Mouse (Mus musculus): ENCODE results near the gene Rorb. TPM values are rescaled to one million over a fixed set of nuclear protein-coding genes. Genes with fewer than 3 reads are reported as not detected.
A peak's percentile ranks its signal among the peaks of the same experiment; 100 is the strongest.

The Rorb gene
- polyA plus RNA-seq, 1 experiment from 2014 or later, result 19.7 TPM

DNA sequence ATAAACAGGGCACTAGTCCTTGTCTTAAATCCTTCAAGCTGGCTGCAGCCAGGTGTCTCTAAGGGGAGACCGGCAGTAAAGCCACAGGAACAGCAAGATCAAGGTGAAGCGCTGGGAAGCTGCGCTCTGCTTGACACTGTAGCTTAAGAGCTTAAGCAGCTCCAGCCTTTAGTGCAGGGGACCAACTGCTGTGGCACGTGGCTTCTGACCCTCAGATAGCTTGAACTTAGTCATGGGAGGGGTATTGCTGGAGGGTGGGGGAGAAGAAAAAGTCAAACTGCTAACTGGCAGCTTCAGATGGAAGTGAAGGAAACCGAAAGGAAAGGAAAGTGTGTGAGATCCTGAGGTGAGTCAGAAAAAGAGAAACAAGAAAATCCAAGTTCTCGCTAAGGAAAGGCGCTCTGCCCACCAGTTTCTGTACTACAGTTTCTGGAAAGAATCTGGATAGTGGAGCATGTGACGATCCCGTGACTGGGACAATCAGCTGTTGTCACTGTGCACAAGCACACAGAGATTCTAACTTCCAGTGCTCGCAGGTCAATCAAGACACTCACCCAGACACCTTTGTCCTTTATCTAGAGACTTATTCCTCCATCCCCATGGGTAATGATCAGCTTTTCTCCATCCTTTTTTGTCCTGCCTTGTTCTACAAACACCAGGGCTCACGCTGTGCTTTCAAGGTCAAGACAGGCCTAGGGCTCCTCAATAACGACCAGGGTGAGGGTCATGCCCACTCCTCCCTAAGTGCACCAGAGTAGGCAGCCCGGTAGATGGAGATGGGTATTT lies 2.2 kb downstream of the Rorb start:
- ATAC-seq, result no peak
- no peak overlapping the region for H3K27ac ChIP-seq (ENCODE audit: low read length)
- H3K9ac ChIP-seq (replicated peaks; ENCODE audit: low read depth, low read length), result 0 out of 2 replicates have a peak overlapping the region, but pooled peaks have one; percentile 1
- H3K36me3 ChIP-seq (ENCODE audit: control insufficient read depth, insufficient read depth), result no peaks in the 10 kb centered on the region
- WGBS, result 41% methylated on average over 13 of the region's 13 CpGs
- no peaks in the 10 kb centered on the region for H3K9me3 ChIP-seq (ENCODE audit: control insufficient read depth, low read length)
- peak overlapping the region; percentile 94 for H3K4me2 ChIP-seq (ENCODE audit: low read length)
- H3K27me3 ChIP-seq (replicated peaks; ENCODE audit: control insufficient read depth, insufficient read depth, low read length), result no peaks in the 10 kb centered on the region; the same call in 1 of the 2 replicates
- H3K4me1 ChIP-seq (replicated peaks; ENCODE audit: control insufficient read depth, insufficient read depth, low read length), result peaks cover 18% of the 10 kb centered on the region
- peak overlapping the region; percentile 64 for H3K4me3 ChIP-seq (replicated peaks; ENCODE audit: low read length)

DNA sequence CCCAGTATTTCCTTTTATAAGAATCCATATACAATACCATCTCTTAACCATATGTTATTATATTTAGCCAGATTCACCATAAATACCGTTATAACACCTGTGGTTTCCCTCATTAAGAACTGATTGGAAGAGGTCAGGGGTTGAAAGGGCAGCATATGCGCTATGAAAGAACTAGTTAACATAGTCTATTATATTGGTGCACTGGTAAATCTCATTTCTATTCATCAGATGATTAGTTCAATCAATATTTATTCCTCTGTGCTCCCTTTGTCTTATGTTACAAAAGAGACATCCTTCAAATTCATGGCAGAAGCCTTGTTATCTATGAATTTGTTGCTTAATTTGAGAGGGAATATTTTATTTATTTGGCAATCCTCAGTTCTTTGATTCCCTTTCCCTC lies 6.4 kb downstream of the Rorb start:
- Histone ChIP-seq H3K9ac (replicated peaks; ENCODE audit: low read depth, low read length) (no peak overlapping the region), H3K4me3 (replicated peaks; ENCODE audit: low read length) (no peak overlapping the region), H3K4me2 (ENCODE audit: low read length) (no peak overlapping the region), H3K27me3 (replicated peaks; ENCODE audit: control insufficient read depth, insufficient read depth, low read length) (no peaks in the 10 kb centered on the region; the same call in 1 of the 2 replicates), H3K27ac (ENCODE audit: low read length) (no peak overlapping the region), H3K9me3 (ENCODE audit: control insufficient read depth, low read length) (no peaks in the 10 kb centered on the region), H3K36me3 (ENCODE audit: control insufficient read depth, insufficient read depth) (no peaks in the 10 kb centered on the region), H3K4me1 (replicated peaks; ENCODE audit: control insufficient read depth, insufficient read depth, low read length) (peaks cover 10% of the 10 kb centered on the region)
- ATAC-seq, result no peak
- WGBS, result 72% methylated on average over 2 of the region's 2 CpGs

DNA sequence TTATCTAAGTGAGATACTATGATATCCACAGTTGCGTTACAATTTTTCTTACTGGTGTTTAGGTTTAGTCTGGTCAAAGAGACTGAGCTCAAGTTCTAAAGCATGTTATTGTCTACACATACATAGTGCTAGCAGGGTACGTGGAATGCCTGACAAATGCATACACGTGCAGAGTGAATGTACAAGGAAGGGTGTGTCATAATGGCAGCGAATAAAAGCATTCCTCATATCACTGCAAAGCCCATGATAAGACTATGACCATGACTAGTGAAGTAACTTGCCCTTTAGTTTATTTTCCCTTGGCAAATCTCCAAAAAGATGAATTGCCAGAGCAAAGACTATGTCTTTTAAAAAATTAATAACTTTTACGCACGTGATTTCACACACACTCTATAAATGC lies 13.8 kb downstream of the Rorb start:
- no peak for ATAC-seq
- Histone ChIP-seq H3K36me3 (ENCODE audit: control insufficient read depth, insufficient read depth) (no peaks in the 10 kb centered on the region), H3K27ac (ENCODE audit: low read length) (no peak overlapping the region), H3K9me3 (ENCODE audit: control insufficient read depth, low read length) (no peaks in the 10 kb centered on the region), H3K4me1 (replicated peaks; ENCODE audit: control insufficient read depth, insufficient read depth, low read length) (no peaks in the 10 kb centered on the region), H3K27me3 (replicated peaks; ENCODE audit: control insufficient read depth, insufficient read depth, low read length) (no peaks in the 10 kb centered on the region), H3K4me2 (ENCODE audit: low read length) (no peak overlapping the region), H3K4me3 (replicated peaks; ENCODE audit: low read length) (no peak overlapping the region), H3K9ac (replicated peaks; ENCODE audit: low read depth, low read length) (no peak overlapping the region)
- WGBS, result 94% methylated on average over 6 of the region's 6 CpGs

DNA sequence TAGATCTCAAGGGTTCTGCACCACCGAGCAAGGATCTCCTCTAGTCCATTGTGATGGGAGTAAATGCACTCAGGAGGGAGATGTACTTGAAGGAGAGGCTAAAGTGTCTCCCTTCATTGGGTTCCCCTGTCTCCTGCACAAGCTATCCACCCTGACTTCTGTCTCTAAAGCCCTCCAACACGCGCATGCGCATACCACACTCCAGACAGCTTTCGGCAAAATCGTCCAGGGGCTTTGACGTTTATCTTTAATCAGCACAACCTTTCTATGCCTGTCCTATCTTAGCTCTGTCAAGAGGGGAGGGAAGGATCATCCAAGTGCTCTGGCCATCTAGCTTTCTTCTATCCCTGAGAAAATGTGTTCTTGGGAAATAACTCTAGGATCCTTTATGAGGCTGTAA lies 21.6 kb downstream of the Rorb start:
- Histone ChIP-seq H3K4me1 (replicated peaks; ENCODE audit: control insufficient read depth, insufficient read depth, low read length) (no peaks in the 10 kb centered on the region), H3K4me2 (ENCODE audit: low read length) (no peak overlapping the region), H3K4me3 (replicated peaks; ENCODE audit: low read length) (no peak overlapping the region), H3K9me3 (ENCODE audit: control insufficient read depth, low read length) (no peaks in the 10 kb centered on the region), H3K36me3 (ENCODE audit: control insufficient read depth, insufficient read depth) (no peaks in the 10 kb centered on the region), H3K27ac (ENCODE audit: low read length) (no peak overlapping the region), H3K27me3 (replicated peaks; ENCODE audit: control insufficient read depth, insufficient read depth, low read length) (no peaks in the 10 kb centered on the region), H3K9ac (replicated peaks; ENCODE audit: low read depth, low read length) (no peak overlapping the region)
- WGBS, result 85% methylated on average over 7 of the region's 7 CpGs
- no peak for ATAC-seq

DNA sequence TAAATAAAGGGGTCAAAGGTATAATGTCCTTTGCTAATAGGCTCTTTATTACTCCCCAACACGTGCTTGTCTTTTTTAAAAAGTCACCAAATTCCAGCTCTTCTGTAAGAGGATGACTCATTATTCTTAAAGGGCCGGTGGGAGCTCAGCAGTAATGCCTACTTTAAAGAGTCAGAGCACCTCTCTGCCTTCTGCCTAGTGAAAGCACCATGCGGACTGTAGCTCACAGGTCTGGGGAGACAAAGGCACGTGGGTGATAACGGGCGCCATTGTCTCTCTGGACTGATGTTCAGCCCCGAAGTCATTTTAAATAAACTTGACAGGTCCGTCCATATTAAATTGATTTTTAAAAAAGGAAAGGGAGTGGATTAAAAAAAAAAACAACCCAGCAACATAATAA lies 33.1 kb downstream of the Rorb start:
- WGBS, result 60% methylated on average over 8 of the region's 8 CpGs
- Histone ChIP-seq H3K9ac (replicated peaks; ENCODE audit: low read depth, low read length) (no peak overlapping the region), H3K4me3 (replicated peaks; ENCODE audit: low read length) (no peak overlapping the region), H3K27me3 (replicated peaks; ENCODE audit: control insufficient read depth, insufficient read depth, low read length) (no peaks in the 10 kb centered on the region), H3K27ac (ENCODE audit: low read length) (no peak overlapping the region), H3K4me2 (ENCODE audit: low read length) (no peak overlapping the region), H3K9me3 (ENCODE audit: control insufficient read depth, low read length) (no peaks in the 10 kb centered on the region), H3K4me1 (replicated peaks; ENCODE audit: control insufficient read depth, insufficient read depth, low read length) (no peaks in the 10 kb centered on the region), H3K36me3 (ENCODE audit: control insufficient read depth, insufficient read depth) (no peaks in the 10 kb centered on the region)
- no peak for ATAC-seq

DNA sequence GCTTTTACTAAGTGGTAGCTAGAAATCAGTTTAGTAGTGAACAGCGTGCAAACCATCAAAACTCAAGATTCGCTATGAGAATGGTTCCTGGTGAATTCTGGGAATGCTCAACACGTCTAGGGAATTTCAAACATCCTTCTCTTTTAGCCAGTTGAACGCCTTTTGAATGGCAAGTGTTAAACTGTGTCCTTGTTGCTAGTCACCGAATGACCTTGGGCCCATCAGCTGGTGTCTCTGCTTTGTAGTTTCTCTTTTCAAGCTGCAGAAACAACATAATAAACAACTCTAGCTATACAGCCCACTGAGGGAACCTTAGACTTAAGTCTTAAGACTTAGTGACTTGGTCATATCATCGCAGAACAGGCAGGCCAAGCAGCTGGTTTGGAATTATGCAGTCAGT lies 36.2 kb downstream of the Rorb start:
- ATAC-seq, result no peak
- no peaks in the 10 kb centered on the region for H3K27me3 ChIP-seq (replicated peaks; ENCODE audit: control insufficient read depth, insufficient read depth, low read length)
- H3K27ac ChIP-seq (ENCODE audit: low read length), result no peak overlapping the region
- no peak overlapping the region for H3K9ac ChIP-seq (replicated peaks; ENCODE audit: low read depth, low read length)
- H3K36me3 ChIP-seq (ENCODE audit: control insufficient read depth, insufficient read depth), result no peaks in the 10 kb centered on the region
- 83% methylated on average over 6 of the region's 6 CpGs for WGBS
- H3K4me3 ChIP-seq (replicated peaks; ENCODE audit: low read length), result no peak overlapping the region
- no peak overlapping the region for H3K4me2 ChIP-seq (ENCODE audit: low read length)
- H3K4me1 ChIP-seq (replicated peaks; ENCODE audit: control insufficient read depth, insufficient read depth, low read length), result no peaks in the 10 kb centered on the region
- H3K9me3 ChIP-seq (ENCODE audit: control insufficient read depth, low read length), result no peaks in the 10 kb centered on the region

DNA sequence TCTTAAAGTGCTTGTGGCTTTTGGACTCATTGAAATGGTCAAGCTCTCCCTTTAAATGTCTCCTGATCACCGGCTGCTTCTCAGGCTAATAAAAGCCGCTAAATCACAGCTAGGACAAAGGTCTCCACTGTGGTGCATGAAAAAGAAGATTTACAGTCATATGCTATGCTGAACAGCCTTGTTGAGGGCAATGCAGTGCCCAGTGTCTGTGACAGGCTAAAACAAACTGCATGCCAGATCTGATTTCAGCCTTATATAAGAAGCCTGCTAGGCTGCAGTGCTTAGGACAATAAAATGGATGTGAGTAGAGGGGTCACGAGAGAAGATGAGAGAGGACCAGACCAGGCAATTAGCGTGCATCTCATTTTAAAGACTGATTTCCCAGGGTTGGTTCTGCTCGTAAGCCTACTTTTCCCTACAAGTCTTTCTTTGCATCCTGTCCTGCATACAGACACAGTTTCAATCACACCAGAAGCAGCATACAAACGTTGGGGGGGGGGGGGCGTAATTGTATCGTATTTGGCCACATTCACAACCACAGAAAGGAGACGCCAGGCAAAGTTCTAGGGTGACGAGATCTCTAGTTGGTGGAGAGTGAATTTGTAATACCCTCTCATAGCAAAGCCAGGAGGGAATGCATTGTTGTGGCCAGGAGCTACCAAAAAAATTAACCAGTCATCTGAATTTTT lies 52.1 kb downstream of the Rorb start:
- H3K4me1 ChIP-seq (replicated peaks; ENCODE audit: control insufficient read depth, insufficient read depth, low read length), result peaks cover 12% of the 10 kb centered on the region
- no peak overlapping the region for H3K27ac ChIP-seq (ENCODE audit: low read length)
- H3K4me3 ChIP-seq (replicated peaks; ENCODE audit: low read length), result no peak overlapping the region
- no peak overlapping the region for H3K9ac ChIP-seq (replicated peaks; ENCODE audit: low read depth, low read length)
- H3K9me3 ChIP-seq (ENCODE audit: control insufficient read depth, low read length), result no peaks in the 10 kb centered on the region
- H3K36me3 ChIP-seq (ENCODE audit: control insufficient read depth, insufficient read depth), result no peaks in the 10 kb centered on the region
- H3K4me2 ChIP-seq (ENCODE audit: low read length), result peak overlapping the region; percentile 28
- H3K27me3 ChIP-seq (replicated peaks; ENCODE audit: control insufficient read depth, insufficient read depth, low read length), result no peaks in the 10 kb centered on the region
- ATAC-seq, result peak; percentile 77
- WGBS, result 23% methylated on average over 10 of the region's 10 CpGs

DNA sequence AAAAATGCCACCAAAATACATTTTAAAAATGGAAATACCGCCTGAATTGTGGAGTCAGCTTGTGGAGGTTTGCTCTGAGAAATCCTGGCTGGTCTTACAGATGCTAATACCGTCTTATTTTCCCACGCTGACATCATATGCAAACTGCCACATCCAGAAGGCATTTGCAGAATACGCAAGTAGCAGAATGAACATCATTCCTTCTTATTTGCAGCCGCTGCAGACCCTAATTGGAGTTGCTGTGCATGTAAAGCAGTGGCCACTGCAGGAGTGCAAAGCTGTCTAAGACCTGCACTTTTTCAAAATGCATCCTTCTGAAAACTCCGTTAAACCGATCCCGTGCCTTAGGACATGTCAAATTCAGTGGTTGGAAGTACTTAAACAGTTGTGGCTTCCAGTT lies 52.8 kb downstream of the Rorb start:
- WGBS, result 38% methylated on average over 8 of the region's 8 CpGs
- Histone ChIP-seq H3K36me3 (ENCODE audit: control insufficient read depth, insufficient read depth) (no peaks in the 10 kb centered on the region), H3K9ac (replicated peaks; ENCODE audit: low read depth, low read length) (no peak overlapping the region), H3K27ac (ENCODE audit: low read length) (no peak overlapping the region), H3K4me2 (ENCODE audit: low read length) (peak overlapping the region; percentile 29), H3K4me3 (replicated peaks; ENCODE audit: low read length) (no peak overlapping the region), H3K9me3 (ENCODE audit: control insufficient read depth, low read length) (no peaks in the 10 kb centered on the region), H3K4me1 (replicated peaks; ENCODE audit: control insufficient read depth, insufficient read depth, low read length) (peaks cover 12% of the 10 kb centered on the region), H3K27me3 (replicated peaks; ENCODE audit: control insufficient read depth, insufficient read depth, low read length) (no peaks in the 10 kb centered on the region)
- peak; percentile 65 for ATAC-seq

DNA sequence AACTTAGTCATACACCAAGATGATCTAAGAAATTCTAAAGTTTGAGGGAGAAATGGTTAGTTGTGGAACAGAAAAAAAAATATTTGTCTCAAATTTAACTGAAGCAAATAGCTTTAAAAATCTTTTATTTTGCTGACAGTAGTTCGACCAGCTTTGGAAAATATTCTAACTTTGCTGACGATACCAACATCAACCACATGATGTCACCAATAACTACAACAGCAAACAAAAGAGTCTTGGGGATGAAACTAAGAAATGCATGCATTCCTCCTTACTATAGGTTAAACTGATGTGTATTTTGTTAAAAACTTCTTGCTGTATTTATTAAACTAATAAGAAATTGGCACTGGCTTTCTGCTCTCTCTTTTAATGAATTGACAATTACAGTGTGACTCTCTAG lies 67.9 kb downstream of the Rorb start:
- Histone ChIP-seq H3K36me3 (ENCODE audit: control insufficient read depth, insufficient read depth) (no peaks in the 10 kb centered on the region), H3K9ac (replicated peaks; ENCODE audit: low read depth, low read length) (no peak overlapping the region), H3K4me3 (replicated peaks; ENCODE audit: low read length) (no peak overlapping the region), H3K4me1 (replicated peaks; ENCODE audit: control insufficient read depth, insufficient read depth, low read length) (0 out of 2 replicates have a peak, but pooled peaks cover 5% of the 10 kb centered on the region), H3K4me2 (ENCODE audit: low read length) (no peak overlapping the region), H3K27me3 (replicated peaks; ENCODE audit: control insufficient read depth, insufficient read depth, low read length) (no peaks in the 10 kb centered on the region), H3K27ac (ENCODE audit: low read length) (no peak overlapping the region), H3K9me3 (ENCODE audit: control insufficient read depth, low read length) (no peaks in the 10 kb centered on the region)
- no peak for ATAC-seq
- 37% methylated on average over 2 of the region's 2 CpGs for WGBS

All from forebrain, embryonic 16.5 days (tissue).